Mouse (Mus musculus) MN1 (cell line): Measurements from ENCODE around the gene Olfr311.
A peak's percentile ranks its signal among the peaks of the same experiment; 100 is the strongest.
"Not testable (repeated sequence)": the region's sequence is repeated elsewhere in the genome, so short reads cannot be mapped to it uniquely, and the experiment has no call there.

Experiments
- DNase-seq: peaks from one replicate; pipeline ENCODE4 v3.0.0-alpha.2; 2016; ENCODE audit warnings: low spot score

Olfr311 gene

GRCm38 (mm10) chr11:58838951-58839350 lies at the start of gene Olfr311:
Gene Olfr311 (plus strand): TSS chr11:58839251.
- DNase-seq: not testable (repeated sequence)

GRCm38 (mm10) chr11:58789532-58789931 lies 49.5 kb upstream of the Olfr311 start:
- no peak for DNase-seq

DNA sequence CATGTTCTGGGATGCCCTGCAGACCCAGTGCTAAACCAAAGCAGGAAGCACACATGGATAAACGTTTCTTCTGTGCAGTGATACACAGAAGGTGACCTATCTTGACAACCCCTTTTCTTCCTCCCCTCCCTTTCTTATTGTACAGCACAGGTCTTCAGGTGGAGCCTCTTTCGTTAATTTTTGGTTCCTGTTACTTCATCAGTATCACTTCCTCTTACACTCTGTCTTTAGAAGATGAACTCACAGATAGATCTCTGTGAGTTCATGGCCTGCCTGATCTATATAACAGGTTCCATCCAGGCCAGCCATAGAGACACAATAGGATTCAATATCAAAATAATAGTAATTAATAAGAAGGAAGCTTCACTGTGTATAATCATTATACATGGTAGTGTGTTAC lies 49.0 kb upstream of the Olfr311 start:
- DNase-seq: no peak

DNA sequence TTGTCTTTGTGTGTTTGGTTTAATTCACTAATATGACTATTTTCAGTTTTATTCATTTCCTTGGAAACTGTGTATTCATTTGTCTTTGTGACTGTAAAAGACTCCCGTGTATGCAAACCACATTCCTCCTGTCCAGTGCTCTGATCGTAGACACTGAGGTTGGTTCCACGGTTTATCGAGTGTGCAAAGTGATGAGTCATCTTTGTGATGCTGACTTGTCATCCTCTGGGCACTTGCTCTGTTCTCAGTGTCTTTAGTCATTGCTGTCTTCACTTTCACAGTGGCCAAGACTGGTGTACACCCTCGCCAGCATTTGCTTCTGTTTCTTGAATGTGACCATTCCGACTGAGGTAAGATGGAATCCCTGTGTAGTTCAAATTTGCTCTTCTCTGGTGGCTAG lies 48.4 kb upstream of the Olfr311 start:
- DNase-seq: no peak

DNA sequence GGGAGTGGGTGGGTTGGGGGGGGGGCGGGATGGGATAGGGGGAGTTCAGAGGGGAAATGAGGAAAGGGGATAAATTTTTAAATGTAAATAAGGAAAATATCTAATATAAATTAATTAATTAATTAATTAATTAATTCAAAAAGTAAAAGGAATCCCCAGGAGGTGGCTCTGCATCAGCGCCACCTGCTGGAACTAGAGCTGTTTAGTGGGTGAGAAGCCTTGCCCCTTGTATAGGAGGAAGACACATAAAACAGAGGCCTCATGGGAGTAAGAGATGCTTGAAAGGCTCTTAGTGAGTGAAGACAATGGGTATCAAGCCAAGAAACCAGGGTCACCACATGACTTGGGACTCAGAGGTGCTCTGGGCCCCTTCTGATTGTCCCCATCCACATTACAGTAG lies 43.2 kb upstream of the Olfr311 start:
- DNase-seq: no peak

DNA sequence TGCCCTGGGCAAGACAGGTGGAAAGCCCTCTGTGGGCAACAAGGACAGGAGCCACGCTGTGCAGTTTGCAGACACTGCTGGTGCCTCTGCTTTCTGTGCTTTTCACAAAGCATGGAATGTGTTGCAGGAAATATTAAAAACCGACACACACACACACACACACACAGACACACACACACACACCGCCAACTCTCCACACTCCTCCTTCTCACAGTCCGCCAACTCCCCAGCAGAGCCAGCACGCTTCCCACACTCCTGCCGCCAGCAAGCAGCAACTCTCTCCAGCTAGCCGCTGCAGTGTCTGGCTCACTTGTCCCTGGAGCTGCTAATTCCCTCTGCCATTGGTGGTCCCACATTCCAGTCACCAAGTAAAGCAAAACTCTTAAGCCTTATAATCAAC lies 42.2 kb upstream of the Olfr311 start:
- DNase-seq: no peak

DNA sequence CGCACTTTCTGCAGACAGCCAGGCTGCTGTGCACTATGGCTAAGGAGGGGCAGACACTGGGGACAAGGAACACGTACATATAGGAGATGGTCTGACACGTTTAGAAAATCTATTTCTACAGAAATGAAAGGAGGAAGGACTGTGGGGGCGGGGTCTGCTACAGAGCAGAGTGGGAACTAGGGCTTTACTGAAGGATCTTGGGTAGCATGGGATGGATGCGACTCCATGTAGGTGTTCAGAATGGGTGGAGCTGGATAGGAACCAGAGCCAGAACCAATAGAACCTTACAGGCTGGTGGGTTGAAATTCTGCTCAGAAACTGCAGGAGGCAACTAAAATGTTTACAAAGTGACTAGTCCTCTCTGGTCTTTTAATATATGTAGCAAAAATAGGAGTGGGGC lies 39.3 kb upstream of the Olfr311 start:
- DNase-seq: no peak

GRCm38 (mm10) chr11:58801558-58802228 lies 37.4 kb upstream of the Olfr311 start, which contains the start of gene Fam183b:
Gene Fam183b (minus strand): TSS chr11:58801960.
- no peak for DNase-seq

GRCm38 (mm10) chr11:58803871-58804270 lies 35.2 kb upstream of the Olfr311 start:
- no peak for DNase-seq

DNA sequence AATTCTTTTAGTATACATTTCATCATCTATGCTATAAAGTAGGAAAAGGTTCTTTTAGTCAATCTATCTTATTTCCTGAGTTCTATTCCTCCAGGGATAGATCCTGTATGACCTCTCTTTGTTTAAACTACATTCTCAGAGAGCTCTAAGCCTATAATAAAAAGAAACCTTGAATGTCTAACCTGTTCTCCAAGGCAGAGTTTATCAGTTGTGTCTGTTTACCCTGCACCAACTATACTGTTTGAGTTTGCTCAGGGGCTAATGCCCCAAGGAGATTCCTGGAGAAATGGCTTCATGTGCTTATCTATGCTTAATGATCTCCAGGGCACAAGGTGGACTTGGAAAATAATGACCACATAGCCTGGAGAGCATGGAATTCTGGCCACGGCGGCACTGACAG lies 34.7 kb upstream of the Olfr311 start:
- DNase-seq: no peak

DNA sequence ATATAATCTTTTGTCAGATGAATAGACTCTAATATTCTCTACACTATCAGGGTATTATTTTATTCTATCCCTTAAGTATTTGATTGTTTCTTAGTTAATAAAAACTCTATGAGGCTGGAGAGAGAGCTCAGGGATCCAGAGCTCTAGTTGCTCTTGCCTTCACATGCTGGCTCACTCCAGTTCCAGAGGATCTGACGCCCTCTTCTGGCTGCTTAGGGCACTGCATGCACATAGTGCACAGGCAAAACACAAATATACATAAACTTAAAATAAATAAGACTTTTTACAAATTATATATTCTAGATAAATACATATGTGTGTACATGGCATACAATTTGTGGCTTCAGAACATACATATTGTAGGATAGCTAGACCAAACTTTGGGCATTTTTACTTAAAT lies 27.1 kb upstream of the Olfr311 start:
- DNase-seq: no peak

GRCm38 (mm10) chr11:58814700-58815099 lies 24.4 kb upstream of the Olfr311 start, which contains the start of gene Olfr313:
Gene Olfr313 (plus strand): TSS chr11:58815000.
- not testable (repeated sequence) for DNase-seq

DNA sequence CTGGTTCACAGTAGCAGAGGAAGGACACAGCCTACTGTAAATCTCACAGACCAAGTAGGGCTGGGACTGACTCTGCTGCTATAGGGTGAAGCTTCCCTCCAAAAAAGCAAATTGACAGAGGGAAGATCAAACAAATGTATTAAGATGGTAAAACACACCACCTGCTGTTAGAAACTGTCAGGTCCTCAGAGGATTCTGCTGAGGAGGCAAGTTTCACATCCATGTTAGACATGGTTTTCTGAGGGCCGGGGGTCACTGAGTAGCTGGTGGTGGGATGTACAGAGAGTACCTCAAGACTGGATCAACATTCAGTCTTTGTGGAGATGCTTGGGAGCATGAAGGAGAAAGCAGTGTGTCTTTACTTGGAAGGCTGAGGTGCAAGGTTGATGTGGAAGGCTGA lies 23.4 kb upstream of the Olfr311 start:
- no peak for DNase-seq

DNA sequence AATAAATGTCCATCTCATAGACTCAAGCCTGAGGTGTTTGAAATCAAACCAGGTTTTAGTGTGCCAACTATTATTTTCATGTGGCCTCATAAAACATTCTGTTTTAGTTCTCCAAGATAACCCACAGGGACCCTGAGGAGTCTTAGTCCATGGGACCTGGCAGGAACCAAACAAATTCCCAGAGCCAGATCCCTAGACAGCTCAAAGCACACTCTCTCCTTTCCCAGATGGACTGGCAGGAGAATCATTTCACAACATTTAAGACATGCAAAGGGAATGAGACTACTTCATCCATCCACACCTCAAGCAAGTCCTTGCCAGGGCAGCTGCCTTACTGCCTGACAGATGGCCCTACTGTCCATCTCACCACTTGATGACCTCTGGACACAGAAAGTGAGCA lies 10.1 kb upstream of the Olfr311 start, which contains the start of gene Olfr312:
TSS of gene Olfr312 (plus strand) at position 301 of the 400 bp plus-strand sequence.
- not testable (repeated sequence) for DNase-seq

GRCm38 (mm10) chr11:58829764-58830163 lies 9.3 kb upstream of the Olfr311 start:
- no peak for DNase-seq

GRCm38 (mm10) chr11:58832541-58832940 lies 6.5 kb upstream of the Olfr311 start:
- not testable (repeated sequence) for DNase-seq

DNA sequence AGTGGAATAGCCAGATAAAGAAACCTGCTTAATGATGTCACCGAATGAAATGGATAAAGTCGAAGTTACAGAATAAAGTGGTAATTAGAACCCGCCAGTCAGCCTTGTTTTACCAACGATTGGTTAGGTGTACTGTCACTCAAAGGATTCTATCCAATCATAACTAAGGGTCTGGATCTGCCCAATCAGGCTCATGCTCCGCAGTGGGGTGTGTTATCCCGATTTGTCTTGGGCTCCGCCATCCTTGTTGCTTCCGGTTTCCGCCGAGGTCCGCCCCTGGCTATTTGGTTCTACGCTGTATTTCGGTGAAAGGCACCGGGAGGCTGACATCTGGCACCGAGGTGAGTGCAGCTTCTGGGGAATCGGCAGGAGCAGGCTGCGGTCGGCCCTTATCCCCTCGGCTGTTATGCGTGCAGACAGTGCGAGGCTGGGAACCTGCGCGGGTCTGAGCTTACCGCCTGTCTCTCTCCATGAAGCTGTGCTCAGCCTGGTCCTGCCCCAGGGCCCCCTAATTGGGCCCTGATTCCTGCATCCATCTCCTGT lies 7.9 kb downstream of the Olfr311 start, which contains the start of gene Gm12258:
TSS of gene Gm12258 (plus strand) at position 240 of the 543 bp plus-strand sequence.
- peak; percentile 99 for DNase-seq

- DNase-seq: peak; percentile 29
Observed at GRCm38 (mm10) chr11:58847636-58848035, 8.6 kb downstream of the Olfr311 start.

DNA sequence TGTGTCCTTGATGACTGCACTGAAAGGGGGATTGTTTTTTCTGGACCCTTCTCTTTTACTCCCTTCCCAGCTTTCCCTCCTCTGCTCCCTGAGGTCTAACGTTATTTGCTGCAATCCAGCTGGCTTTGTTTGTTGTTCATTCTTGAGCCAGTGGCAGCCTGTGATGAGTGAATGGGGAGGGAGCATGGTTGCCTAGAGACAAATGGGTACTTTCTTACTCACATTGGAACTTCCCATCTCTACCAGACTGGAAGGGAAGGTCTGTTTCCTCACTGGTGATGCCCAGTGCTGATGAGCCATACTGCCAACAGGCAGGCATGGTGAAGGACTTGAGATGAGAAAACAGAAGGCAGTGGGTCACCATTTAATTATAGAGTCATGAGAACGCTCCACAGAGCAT lies 10.7 kb downstream of the Olfr311 start:
- peak; percentile 23 for DNase-seq

DNA sequence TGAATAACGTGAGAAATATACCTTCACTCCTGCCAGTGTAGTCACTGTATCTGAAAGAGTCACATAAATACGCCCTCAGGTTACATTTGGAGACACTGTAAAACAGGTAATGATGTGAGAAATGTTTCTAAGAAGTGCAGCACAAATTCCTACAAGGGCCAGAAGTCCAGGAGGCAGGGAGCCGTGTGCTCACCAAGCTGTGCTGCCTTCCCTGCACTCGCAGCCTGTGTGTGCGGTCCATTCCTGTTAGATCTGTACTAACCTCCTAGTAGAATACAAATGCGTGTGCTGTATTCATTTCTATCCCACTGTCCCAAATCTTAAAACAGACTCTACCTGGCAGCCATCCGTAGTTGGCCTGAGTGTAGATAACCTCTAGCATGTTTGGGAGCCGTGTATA lies 21.7 kb downstream of the Olfr311 start:
- DNase-seq: no peak

DNA sequence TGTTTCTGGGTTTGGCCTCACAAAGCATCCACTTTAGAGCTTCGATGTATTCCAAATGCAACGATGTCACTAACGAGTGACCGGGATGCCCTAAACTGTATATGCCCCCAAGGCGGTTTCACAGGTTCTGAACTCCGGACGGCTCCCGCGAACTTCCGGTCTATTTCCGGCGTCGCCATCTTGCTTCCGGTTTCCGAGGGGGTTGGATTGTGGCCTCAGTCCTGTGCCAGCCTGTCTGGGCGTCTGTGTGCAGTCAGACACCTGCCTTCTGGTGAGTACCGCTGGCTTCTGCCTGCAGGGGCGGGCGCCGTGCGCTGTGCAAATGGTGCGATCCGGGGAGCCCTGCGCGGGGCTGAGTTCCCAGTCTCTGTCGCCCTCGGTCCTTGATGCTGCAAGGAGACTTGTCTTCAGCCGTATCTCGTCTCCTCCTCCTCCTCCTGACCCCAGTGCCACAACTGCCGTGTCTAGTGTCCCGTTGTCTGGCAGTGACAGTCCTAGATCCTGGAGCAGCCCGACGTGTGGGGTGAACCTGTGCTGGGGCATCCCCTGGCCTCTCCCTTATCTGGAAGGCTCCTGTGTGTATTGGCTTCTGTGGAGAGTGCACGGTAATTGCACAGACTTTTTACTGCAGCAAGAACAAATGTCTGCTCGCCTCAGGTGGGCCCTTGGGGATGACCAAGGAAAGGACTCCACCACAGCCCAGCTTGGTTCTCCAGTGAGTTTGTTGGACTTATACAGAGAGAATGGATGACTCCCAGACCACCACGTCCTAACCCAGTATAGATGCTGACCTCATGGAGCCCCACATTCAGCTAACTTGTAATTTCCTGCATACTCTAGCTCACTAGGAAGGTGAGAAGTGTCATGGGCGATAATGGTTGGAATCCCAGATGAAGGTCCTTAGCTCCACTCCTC lies 28.2 kb downstream of the Olfr311 start, which contains the start of gene 2810021J22Rik:
TSS of gene 2810021J22Rik (plus strand) at position 178 of the 915 bp plus-strand sequence.
- DNase-seq: peak; percentile 87

GRCm38 (mm10) chr11:58867954-58868330 lies 28.9 kb downstream of the Olfr311 start:
- no peak for DNase-seq
